Mouse (Mus musculus) spleen, postnatal 4 days (tissue): ENCODE data around the gene Gm17018.
A peak's percentile ranks its signal among the peaks of the same experiment; 100 is the strongest.

ENCODE experiments used
- DNase-seq, 2 experiments: peaks; one replicate each; pipeline ENCODE4 v3.0.0; 2022; ENCODE audit warnings: low spot score in 2 of 2

Gm17018 gene

DNA sequence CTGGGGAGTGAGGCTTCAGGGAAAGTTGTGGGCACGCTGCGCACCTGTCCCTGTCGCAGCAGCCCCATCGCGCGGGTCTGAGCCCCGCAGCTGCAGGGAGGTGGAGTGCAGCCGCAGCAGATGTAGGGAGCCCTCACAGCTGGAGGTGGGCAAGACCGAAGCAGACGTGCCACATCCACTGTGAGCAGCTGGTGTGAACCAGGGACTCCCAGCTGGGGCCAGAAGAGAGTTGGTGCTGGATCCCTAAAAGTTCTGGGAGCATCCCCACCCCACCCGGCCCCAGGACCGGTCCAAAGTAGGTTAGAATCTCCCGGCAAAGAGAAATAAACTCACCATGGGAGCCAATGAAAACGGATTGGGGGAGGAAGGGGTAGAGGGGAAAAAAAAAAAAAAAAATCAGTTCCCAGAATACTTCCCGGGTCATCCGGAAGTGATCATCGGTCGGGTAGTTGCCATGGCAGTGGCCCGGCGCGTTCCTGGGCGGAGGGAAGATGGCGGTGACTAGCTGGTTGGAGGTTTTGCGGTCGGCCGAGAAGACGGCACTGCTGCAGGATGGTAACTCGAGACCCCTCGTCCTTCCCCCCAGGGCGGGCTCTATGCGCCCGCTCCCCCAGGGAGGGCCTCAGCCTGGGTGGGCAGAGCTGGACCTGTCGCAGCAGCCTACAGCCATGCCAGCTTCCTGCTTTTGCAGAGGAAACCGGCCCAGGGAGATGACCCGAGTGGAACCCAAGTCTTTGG is at the start of gene Gm17018, which contains the start of gene Poll:
Gm17018 (plus strand) TSS at position 463 of the 738 bp plus-strand sequence.
Poll (minus strand) TSS at position 379 of the 738 bp plus-strand sequence.
- DNase-seq, result peak; percentile 78 to 87

DNA sequence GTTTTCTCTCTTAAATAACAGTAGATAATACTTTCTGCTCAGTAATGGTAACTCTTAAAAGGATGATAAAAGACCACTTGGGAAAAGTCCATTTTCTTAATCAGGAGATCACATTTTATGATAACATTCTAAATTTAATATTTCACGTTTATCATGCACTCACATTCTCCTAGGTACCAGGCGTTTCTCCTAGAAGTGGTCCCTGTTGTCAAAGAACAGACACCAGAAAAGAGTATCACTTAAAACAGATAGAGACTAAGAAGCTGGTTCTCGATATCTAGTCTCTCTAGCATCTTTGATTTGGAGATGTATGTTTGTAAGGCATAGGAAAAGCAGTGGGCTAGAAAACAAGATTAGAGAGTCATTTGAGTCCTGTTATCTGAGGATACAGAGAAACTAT is 49.7 kb upstream of the Gm17018 start:
- DNase-seq, result no peak

DNA sequence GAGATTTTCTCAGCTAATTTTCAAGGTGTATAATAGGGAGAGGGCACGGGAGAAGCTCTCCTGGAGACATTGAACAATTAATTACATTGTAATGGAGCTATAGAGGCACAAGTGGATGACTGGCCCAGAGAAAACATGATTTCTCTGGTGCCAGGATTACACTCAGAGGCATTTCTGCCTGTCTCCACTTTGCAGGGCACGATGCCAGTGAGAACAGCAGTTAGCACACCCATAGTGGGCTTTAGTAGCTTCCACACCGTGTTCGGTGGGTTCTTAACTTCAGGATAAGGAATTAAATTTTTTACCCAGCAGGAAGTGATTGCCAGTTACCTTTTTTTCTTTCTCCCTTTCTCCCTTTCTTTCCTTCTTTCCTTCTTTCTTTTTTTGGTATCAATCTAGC is 49.0 kb upstream of the Gm17018 start:
- DNase-seq, result no peak

DNA sequence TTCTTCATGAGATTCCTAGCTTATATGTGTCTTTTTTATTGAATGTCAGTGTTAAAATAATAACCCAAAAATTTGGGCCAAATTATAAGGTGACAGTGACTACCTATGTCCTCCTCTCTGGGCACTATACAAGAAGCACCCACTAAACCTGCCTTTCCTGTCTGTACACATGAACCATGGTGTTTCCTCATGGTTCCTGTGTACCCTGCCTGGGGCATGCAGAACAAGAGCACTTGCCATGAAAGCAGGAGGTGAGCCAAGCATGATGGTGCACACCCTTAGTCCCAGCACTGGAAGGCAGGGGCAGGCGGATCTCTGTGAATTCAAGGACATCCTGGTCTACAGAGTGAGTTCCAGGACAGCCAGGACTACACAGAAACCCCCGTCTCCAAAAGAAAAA is 45.1 kb upstream of the Gm17018 start:
- no peak for DNase-seq

DNA sequence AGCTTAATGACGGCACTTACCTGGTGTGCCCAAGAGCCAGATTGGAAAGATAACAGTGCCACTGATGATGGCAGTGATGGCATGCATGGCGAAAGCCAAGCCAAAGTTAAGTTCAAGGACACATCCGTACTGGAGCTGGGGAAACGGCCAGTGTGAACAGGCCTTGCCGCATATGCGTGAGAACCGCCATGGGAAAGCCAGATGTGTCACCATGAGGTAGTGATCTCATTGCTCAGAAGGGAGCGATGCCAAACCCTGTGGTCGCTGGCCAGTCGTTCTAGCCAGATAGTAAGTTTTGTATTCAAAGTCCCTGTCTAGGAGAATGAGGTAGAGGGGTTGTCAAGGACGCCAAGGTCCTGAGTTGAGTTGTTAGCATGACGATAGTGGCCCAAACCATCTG is 44.2 kb upstream of the Gm17018 start:
- no peak for DNase-seq

DNA sequence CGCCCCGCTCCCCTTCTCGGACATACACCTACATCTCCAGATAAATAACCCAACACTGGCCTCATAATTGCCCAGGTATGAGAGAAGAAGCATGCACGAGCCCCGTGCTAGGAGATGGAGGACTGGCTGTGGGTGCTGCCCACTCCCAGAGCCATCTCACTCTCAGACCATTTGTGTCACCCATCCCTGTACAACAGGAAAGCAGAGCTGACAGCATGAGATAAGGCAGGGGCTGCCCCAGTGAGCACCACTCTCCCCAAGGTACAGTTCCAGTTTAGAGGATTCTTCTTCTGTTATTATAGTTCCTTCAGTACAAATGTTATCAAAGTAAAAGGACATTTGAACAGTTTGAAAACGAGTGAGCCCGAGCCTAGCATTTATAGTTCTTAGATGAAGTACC is 33.0 kb upstream of the Gm17018 start:
- no peak for DNase-seq

DNA sequence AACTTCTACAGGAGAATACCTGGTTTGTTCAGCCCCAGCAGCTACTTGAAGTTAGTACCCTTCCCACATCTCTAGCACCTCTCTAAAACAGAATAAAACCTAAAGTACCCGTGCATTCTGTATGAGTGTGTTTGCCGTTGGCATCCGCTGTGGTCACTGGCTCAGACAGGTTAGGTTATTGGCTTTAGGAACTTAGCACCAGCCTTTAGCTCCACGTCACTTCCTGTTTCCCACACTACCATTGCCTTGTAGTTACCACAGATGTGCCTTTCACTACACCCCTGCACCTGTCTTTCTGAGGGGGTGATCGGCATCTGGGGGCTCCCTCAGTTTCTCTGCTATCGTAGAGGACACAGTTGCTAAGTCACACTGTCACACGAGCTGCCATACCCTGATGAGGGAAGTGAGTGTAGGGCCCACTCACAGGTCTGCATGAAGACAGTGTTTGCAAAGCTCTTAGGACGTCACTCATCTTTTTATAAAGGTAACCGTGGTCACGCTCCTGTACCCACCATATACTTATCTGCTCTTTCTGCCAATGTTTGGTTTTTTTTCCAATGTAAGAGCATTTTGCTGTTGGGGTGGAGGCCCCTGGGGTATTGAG is 32.4 kb upstream of the Gm17018 start:
- no peak for DNase-seq

DNA sequence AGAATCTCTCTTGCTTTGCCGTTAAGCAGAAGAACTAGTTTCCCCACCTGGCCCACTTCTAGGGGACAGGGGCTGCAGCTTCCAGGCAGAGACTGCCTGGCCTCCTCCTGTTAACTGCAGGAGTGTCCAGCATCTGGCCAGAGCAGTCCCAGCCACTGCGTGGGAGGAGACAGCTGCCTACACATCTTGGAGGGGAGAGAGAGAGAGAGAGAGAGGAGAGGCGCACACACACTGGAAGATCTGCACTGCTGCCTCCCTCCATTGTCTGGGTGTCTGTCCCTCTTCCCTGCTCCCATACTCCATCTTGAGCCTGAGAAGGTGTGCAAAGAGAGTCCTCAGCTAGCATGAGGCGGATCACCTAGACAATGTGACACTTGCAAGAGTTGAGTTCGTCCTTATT is 31.1 kb upstream of the Gm17018 start:
- DNase-seq, result no peak

DNA sequence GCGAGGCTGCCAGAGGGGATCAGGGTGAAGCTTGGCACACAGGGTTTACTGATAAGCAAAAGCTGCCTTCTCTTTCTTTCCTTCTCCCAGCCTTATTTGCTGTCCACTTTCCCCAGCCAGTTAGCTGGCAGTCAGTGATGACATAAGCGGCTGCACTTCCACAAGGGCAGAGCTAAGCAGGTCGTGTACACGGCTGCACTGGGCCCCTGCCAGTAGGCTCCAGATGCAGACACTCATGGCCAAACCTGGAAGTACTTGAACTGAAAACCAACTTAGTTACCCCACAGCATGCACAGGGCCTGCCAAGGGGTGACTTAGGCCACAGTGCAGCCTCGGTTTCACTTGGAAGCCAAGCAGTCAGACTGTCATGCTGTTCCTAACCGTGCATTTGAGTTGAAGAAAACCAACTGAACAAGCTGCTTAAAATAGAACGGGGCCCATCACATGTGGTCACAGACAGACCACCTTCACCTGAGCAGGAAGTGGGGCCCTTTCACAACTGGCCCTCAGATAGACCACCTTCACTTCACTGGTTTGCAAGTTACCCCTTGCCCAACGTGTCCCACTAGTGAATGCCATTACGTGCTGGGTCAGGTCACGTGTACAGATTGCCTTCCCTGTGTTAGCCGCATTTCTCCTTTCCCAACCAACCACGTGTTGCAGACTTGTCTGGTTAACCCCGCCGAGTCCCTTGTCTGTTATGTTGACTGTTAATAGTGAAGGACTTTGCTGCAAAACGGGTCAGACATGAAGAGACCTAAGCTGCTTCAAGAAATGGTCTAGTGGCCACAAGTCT is 30.0 kb upstream of the Gm17018 start:
- DNase-seq, result peak in 1 of 2 experiments; percentile 62

DNA sequence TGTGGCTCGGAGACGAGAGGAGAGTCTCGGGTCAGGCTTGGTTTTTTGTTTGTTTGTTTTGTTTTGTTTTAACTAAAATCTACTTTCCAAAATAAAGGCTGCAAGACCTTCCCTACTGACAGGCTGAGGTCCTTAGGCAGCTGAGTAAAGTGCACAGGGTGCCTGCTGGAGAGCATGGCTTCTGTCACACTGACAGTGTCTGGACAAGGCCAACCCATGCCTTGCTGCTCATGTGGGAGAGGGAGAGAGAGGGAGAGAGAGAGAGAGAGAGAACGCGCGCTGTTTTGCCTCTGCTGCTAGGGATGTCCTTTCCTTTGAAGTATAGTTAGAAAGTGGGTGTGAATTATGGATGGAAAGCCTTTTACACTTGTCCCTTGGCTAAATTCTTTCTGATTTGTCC is 28.9 kb upstream of the Gm17018 start:
- no peak for DNase-seq

DNA sequence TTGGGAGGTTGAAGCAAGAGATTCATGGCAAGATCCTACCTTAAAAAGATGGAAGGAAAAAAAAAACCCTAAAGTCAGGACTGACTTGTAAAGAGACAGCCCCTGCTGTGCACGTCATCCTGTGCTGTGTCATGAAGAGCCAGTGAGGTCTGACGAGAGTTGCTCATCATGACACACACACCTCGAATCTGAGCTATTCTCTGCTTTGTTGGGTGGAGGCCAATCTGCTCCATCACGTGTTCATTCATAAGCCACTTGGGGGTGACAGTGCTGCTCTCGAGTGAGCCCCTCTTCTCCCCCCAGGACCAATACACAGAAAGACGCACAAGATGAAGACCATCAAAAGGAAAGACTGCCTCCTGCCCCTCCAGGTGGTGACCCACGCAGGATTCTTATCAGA is 26.8 kb upstream of the Gm17018 start:
- no peak for DNase-seq

DNA sequence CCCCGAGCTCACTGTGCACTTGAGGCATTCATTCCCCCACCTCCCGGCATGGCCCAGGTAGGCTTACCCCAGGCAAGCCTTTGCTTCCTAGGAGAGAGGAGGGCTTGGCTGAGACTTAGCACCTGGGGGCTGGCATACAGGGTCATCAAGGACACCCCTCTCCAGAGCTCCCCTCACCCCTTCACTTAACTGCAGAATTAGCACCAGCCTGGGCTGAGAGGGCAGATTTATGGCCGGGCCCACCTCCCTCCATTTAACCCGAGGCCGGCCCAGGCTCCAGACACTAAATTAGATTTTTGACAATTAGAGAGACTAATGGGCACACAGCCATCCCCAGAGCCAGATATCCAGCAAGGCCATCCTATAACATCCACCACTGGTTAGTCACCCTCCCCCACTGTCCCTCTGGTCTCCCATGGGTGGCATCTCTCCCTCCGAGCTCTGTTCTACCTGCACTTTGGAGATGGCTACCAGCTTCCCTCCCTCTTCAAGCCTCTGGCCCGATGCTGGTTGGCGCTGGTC is 25.1 kb upstream of the Gm17018 start:
- DNase-seq, result no peak

DNA sequence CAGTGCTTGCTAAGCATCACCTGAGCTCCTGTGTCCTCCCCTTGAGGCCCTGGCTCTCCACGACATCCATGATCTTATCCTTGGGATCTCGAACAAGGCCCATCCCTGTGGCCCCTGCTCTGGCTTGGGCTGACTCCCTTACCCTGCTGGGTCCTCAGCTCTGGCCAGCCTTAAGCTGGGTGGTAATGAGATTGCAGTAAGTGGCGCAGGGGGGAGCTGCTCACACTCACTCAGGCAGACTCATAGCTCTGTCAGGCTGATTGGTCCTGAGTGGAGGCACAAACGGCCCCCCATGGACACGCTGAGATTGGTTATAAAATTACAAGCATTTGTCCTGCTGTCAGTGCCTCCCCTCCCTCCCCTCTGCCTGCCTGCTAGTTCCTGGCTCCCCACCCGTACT is 24.5 kb upstream of the Gm17018 start:
- no peak for DNase-seq

DNA sequence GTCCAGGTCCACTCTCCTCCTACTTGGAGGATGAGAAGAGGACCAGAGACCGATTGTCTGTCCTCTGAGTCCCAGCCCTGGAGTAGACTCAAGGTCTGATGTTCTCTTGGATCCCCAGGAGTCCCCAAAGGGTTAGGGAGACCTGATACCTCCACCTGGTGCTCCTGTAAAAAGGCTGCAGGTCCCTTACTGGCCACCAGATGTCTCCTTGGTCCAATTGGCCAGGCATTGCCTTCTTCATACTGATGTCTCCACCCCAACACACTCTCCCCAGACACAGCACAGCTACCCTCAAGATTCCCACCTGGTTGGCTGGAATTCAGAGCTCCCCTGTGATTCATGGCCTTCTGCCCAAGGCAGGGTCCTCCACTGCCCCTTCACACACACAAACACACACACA is 22.9 kb upstream of the Gm17018 start:
- DNase-seq, result peak; percentile 63 to 83

DNA sequence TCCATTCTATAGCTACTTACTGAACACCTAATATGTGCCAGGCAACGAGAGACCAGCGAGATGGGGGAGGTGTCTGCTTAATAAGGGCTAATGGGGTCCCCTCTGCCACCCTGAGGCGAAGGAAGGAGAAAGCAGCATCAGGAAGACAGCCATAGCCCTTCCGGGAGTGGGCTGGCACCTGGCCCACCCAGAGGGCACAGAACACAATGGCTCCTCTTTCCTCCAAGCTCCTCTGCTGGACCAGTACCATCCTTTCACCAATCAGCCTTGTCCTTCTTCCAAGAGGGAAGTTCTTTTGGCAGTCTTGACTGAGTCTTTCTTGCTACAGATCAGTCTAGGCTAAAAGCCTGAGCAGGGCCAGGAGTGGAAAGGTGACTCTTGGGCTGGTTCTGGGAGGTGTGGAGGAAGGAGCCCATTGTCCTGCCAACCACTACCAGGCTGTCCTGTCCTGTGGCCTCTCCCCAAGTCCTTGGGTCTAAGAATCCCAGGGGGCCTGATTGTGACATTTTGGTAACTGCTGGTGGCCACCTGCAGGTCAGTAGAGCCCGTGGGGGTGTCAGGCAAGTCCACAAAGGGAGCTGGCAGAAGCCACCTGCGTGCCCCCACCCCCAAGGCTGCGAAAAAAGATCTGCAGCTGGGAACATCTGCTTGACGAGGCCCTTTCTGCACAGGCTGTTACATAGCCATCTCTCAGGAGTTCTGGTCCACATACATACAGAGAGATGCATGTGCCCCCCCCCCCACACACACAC is 19.6 kb upstream of the Gm17018 start:
- DNase-seq, result peak in 1 of 2 experiments; percentile 59

DNA sequence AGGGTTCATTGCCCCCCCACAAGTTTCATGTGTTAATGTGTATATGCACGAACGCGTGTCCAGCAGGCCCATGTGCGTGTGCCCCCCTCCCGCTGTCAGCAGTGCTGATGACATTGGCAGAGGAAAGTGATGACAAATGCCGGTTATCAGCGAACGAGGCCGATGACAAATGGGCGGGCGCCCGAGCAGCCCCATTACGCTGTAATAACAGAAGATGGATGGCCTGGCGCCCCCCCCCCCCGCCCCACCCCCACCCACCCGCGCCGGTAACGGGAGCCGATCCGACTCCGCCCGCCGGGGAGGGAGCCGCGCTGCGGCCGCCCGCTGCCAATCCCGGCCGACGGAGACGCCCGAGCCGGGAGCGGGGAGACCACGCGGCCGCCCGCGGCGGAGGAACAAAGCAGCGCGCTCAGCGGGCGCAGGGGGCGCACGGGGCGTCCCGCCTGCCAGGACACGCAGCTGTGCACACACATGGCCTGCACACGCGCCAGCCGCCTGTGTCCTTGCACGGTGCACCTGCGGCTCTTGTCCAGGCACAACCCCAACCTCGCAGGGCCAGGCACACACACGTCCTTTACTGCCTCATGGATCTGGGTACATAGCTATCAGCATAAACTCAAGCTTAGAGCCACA is 18.9 kb upstream of the Gm17018 start:
- DNase-seq, result peak in 1 of 2 experiments; percentile 75

DNA sequence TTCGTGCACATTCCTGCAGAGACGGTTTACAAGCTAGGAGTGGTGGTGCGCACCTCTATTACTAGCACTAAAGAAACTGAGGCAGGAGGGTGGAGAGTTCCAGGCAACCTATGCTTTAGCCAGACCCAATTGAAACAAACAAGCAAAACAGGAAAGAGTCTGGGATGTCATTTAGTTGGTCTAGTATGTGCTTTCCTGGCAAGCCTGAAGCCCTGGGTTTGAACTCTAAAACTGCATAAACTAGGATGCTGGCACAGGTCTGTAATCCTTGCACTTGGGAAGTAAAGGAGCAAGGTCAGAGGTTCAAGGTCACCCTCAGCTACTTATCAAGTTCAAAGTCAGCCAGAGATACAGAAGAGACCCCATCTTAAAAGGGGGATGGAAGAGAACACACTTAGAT is 18.4 kb upstream of the Gm17018 start:
- no peak for DNase-seq

DNA sequence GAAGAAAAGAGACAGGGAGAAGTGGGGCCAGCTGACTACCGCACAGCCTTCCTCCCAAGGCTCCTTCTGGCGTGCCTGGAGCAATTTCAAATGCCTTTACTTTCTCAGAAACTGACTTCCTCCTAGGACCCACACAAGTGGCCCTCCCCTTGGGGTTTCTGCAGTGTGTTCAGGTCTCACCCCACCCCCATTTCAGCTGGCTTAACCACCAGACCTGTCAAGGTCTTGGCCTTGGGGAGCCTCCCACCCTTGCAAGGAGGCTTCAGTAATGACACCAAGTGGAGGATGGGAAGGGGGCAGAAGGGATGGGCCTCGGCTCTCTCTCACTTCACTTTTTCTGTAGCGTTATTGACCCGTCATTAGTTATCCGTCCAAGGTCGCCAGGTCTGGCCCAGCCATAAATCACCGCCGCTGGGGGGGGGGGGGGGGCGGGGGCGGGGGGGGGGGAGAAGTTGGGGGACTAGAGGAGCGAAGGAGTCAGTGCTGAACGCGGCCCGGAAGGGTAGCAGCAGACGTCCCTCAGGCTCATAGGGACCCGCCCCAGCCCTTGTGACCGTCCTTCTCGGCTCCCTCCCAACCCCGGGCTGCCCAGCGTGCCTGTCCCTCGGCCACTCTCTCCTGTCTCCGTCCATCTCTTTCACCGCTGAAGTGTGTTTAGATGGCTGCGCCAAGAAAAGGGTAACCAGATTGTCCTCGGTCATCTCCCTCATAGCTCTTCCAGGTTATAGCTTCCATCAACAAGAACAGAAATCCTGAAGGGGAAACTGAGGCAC is 16.1 kb upstream of the Gm17018 start:
- peak in 1 of 2 experiments; percentile 70 for DNase-seq

DNA sequence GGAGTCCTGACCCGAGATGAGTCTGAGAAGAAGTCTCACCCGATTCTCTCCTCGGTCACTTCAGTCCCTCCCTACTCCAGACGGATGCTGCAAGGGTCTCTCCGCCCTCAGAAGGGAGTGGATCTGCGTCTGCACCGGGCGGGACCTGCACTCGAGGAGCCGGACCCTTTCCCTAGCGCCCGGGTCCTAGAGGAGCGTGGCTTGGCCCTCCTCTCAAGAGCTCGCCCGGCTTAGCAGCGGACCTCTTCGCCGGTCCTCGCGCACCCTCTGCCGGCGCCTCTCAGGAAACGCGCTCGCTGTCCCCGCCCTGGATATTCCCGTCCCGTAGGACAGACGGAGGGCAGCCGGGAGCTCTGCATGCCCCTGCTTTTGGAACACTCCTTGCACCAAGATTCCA is 15.5 kb upstream of the Gm17018 start:
- DNase-seq, result peak; percentile 76 to 93

DNA sequence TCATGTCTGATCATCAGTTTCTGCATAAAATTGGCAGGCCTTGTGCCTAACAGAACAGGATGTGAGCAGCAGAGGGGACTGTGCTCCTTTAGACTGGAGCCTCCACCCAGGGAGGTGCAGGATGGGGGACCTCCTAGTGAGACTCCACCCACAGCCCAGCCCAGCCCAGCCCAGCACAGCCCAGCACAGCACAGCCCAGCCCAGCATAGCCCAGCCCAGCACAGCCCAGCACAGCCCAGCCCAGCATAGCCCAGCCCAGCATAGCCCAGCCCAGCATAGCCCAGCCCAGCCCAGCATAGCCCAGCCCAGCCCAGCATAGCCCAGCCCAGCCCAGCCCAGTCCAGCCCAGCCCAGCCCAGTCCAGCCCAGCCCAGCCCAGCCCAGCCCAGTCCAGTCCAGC is 12.2 kb upstream of the Gm17018 start:
- DNase-seq, result peak; percentile 45 to 65
